Mouse (Mus musculus) midbrain, postnatal 0 days (tissue): ENCODE results near the gene Hist2h2aa1. TPM values are rescaled to one million over a fixed set of nuclear protein-coding genes. Genes with fewer than 3 reads are reported as not detected.
"Not testable (repeated sequence)": the region's sequence is repeated elsewhere in the genome, so short reads cannot be mapped to it uniquely, and the experiment has no call there.

Experiments
- ATAC-seq: fragments of 200-750 bp; cut with Nextera tagmentation; 2 replicates; pipeline ENCODE4 v1.8.0; 2017; ENCODE audit warnings: moderate number of reproducible peaks, mild to moderate bottlenecking, moderate TSS enrichment, moderate library complexity; ENCODE audit not compliant: low FRiP score
- DNase-seq: peaks from one replicate; pipeline ENCODE4 v3.0.0-alpha.2; 2015; ENCODE audit warnings: low spot score
- H3K27ac ChIP-seq: fragments of 300-500 bp; sonication (generic); 2 replicates; pipeline ENCODE4 v1.5.1; 2014; ENCODE audit warnings: low read depth, mild to moderate bottlenecking, low read length, mixed read lengths
- H3K27me3 ChIP-seq: fragments of 300-500 bp; sonication (generic); 2 replicates; pipeline ENCODE4 v1.6.1; 2014; ENCODE audit warnings: low read length, control low read depth, mixed read lengths; ENCODE audit not compliant: insufficient read depth
- H3K36me3 ChIP-seq: fragments of 300-500 bp; sonication (generic); 2 replicates; pipeline ENCODE4 v1.6.1; 2014; ENCODE audit warnings: low read length, control low read depth, mixed read lengths; ENCODE audit not compliant: insufficient read depth
- H3K4me1 ChIP-seq: fragments of 300-500 bp; sonication (generic); 2 replicates; pipeline ENCODE4 v1.6.1; 2014; ENCODE audit warnings: mild to moderate bottlenecking, control low read depth, antibody characterized with exemption, low read length, mixed read lengths; ENCODE audit not compliant: insufficient read depth
- H3K4me2 ChIP-seq: fragments of 300-500 bp; sonication (generic); 2 replicates; pipeline ENCODE4 v1.6.1; 2014; ENCODE audit warnings: low read depth, mild to moderate bottlenecking, low read length, mixed read lengths; ENCODE audit not compliant: poor library complexity, severe bottlenecking
- H3K4me3 ChIP-seq: fragments of 300-500 bp; sonication (generic); 2 replicates; pipeline ENCODE4 v1.5.1; 2014; ENCODE audit warnings: low read depth, mild to moderate bottlenecking, low read length, moderate library complexity
- H3K9ac ChIP-seq: fragments of 300-500 bp; sonication (generic); replicated peaks from 2 replicates; pipeline ENCODE4 v1.6.1; 2014; ENCODE audit warnings: mild to moderate bottlenecking, low read length, moderate library complexity, mixed read lengths; ENCODE audit not compliant: poor library complexity, severe bottlenecking
- H3K9me3 ChIP-seq: fragments of 300-500 bp; sonication (generic); 2 replicates; pipeline ENCODE4 v1.6.1; 2016; ENCODE audit warnings: low read length, control low read depth
- CTCF ChIP-seq: IDR thresholded peaks from 2 replicates; pipeline ENCODE4 v1.5.1; 2016; ENCODE audit warnings: antibody characterized with exemption, mild to moderate bottlenecking
- WGBS: fragments of 180-500 bp; shearing (Covaris S2); extraction: QIAGEN DNeasy Blood & Tissue Kit; methylation state at CpG from one replicate; pipeline ENCODE4 v1.1.7; 2014; 5-methylcytosine and 5-hydroxymethylcytosine counted together
- polyA plus RNA-seq: library from polyadenylated mRNA; unstranded; fragments of >200 nt; fragmentation: Nextera tagmentation; extraction: Ambion mirVana; gene quantifications from 2 replicates; pipeline ENCODE4 v1.2.1, GENCODE M21; 2015
- total RNA-seq: library from RNA; depleted of rRNA; stranded (reverse); fragments of >200 nt; gene quantifications from 2 replicates; pipeline ENCODE4 v1.2.3, GENCODE M21; 2014; rRNA removed

Gene Hist2h2aa1
- 786 and 1,113 TPM in 2 replicates for total RNA-seq
- 18.8 and 19.5 TPM in 2 replicates for polyA plus RNA-seq

GRCm38 (mm10) chr3:96245003-96245886 lies at the start of gene Hist2h2aa1:
Gene Hist2h2aa1 (plus strand): TSS chr3:96245497.
- H3K27ac ChIP-seq, result peak within 1 kb of the TSS; percentile 95
- H3K4me3 ChIP-seq, result peak within 1 kb of the TSS; percentile 42
- WGBS, result under 1% methylated on average over 25 of the region's 88 CpGs
- peak; percentile 62 for DNase-seq
- not testable (repeated sequence) for H3K4me1 ChIP-seq, H3K36me3 ChIP-seq, H3K9me3 ChIP-seq, H3K27me3 ChIP-seq
- H3K4me2 ChIP-seq, result peak within 1 kb of the TSS; percentile 52
- peak; percentile 92 for ATAC-seq
- peak within 1 kb of the TSS; percentile 77 for H3K9ac ChIP-seq

- WGBS, result 94% methylated on average over 11 of the region's 11 CpGs
- Histone ChIP-seq H3K9ac (no peak overlapping the region), H3K4me1 (peaks cover 8% of the 10 kb centered on the region; the same call in 1 of the 2 replicates), H3K9me3 (no peaks in the 10 kb centered on the region), H3K4me2 (no peak overlapping the region), H3K36me3 (peaks cover 24% of the 10 kb centered on the region), H3K27ac (no peak overlapping the region), H3K4me3 (no peak overlapping the region), H3K27me3 (no peaks in the 10 kb centered on the region)
- ATAC-seq (no peak), DNase-seq (no peak)
- TF ChIP-seq CTCF, result peak; percentile 56
These were observed 49.5 kb upstream of the Hist2h2aa1 start for GRCm38 (mm10) chr3:96195616-96196313.

- no peak for TF ChIP-seq CTCF
- 19% methylated on average over 27 of the region's 27 CpGs for WGBS
- H3K9me3 ChIP-seq, result no peaks in the 10 kb centered on the region
- no peaks in the 10 kb centered on the region for H3K27me3 ChIP-seq
- H3K9ac ChIP-seq, result peak overlapping the region; percentile 86
- peaks cover 24% of the 10 kb centered on the region for H3K36me3 ChIP-seq
- H3K4me2 ChIP-seq, result peak overlapping the region; percentile 92
- H3K4me1 ChIP-seq, result peaks cover 8% of the 10 kb centered on the region; the same call in 1 of the 2 replicates
- no peak for DNase-seq
- ATAC-seq, result peak; percentile 8; the same call in 1 of the 2 replicates
- peak overlapping the region; percentile 59 for H3K4me3 ChIP-seq
- H3K27ac ChIP-seq, result peak overlapping the region; percentile 100
These were observed 48.7 kb upstream of the Hist2h2aa1 start for GRCm38 (mm10) chr3:96196437-96197128.

GRCm38 (mm10) chr3:96197129-96197749 lies 48.1 kb upstream of the Hist2h2aa1 start:
- Histone ChIP-seq H3K36me3 (peaks cover 24% of the 10 kb centered on the region), H3K4me3 (peak overlapping the region; percentile 59), H3K4me1 (peaks cover 8% of the 10 kb centered on the region; the same call in 1 of the 2 replicates), H3K27ac (peak overlapping the region; percentile 100), H3K4me2 (peak overlapping the region; percentile 92), H3K9me3 (no peaks in the 10 kb centered on the region), H3K9ac (peak overlapping the region; percentile 86), H3K27me3 (no peaks in the 10 kb centered on the region)
- WGBS, result under 1% methylated on average over 50 of the region's 50 CpGs
- ATAC-seq (peak; percentile 93), DNase-seq (peak; percentile 97)
- TF ChIP-seq CTCF, result peak; percentile 44

- 7% methylated on average over 6 of the region's 6 CpGs for WGBS
- Histone ChIP-seq H3K4me2 (peak overlapping the region; percentile 92), H3K36me3 (peaks cover 14% of the 10 kb centered on the region), H3K4me3 (peak overlapping the region; percentile 59; the same call in 1 of the 2 replicates), H3K4me1 (peaks cover 8% of the 10 kb centered on the region; the same call in 1 of the 2 replicates), H3K9me3 (no peaks in the 10 kb centered on the region), H3K27me3 (no peaks in the 10 kb centered on the region), H3K9ac (peak overlapping the region; percentile 20), H3K27ac (peak overlapping the region; percentile 100)
- TF ChIP-seq CTCF, result no peak
- peak; percentile 47 for DNase-seq
- ATAC-seq, result peak; percentile 38; the same call in 1 of the 2 replicates
These were observed 47.1 kb upstream of the Hist2h2aa1 start for GRCm38 (mm10) chr3:96198181-96198580.

GRCm38 (mm10) chr3:96198601-96199251 lies 46.6 kb upstream of the Hist2h2aa1 start:
- not testable (repeated sequence) for ATAC-seq, H3K27me3 ChIP-seq
- 0 out of 2 replicates have a peak overlapping the region, but pooled peaks have one; percentile 18 for H3K27ac ChIP-seq

More at GRCm38 (mm10) chr3:96198601-96199251, 46.6 kb upstream of the Hist2h2aa1 start:
- H3K4me3 ChIP-seq, H3K36me3 ChIP-seq, H3K9ac ChIP-seq, H3K4me1 ChIP-seq, DNase-seq, H3K9me3 ChIP-seq: not testable (repeated sequence)
- peak overlapping the region; percentile 30; the same call in 1 of the 2 replicates for H3K4me2 ChIP-seq
- 31% methylated on average over 7 of the region's 8 CpGs for WGBS
